In genomic region chr7:46846486-46847244, GRCm38 (mm10) we compare ENCODE assay signal across 8 mouse cellular contexts. TPM values are rescaled to one million over a fixed set of nuclear protein-coding genes. Genes with fewer than 3 reads are reported as not detected.
A peak's percentile ranks its signal among the peaks of the same experiment; 100 is the strongest.
DNase-seq lines count a peak whose midpoint lies in the region; ATAC-seq and TF ChIP-seq lines count a peak whose summit lies in the region.

No protein-coding gene starts in this region.

- 1% methylated on average over 28 of the region's 28 CpGs for WGBS in hindbrain, embryonic 16.5 days

- H3K4me2 ChIP-seq in hindbrain, embryonic 16.5 days (ENCODE audit: low read length), result peak overlapping the region; percentile 89

- peak; percentile 62 for DNase-seq in adipocyte (ENCODE audit: low spot score)
- peak; percentile 58 to 59 for DNase-seq in cerebellum, postnatal 36 days
- DNase-seq in gastrocnemius, adult 2 months, result peak; percentile 86
- DNase-seq in left cerebral cortex, postnatal 10 days (ENCODE audit: extremely low spot score in 1 of 2, low spot score in 2 of 2), result peak; percentile 35 to 77
- DNase-seq in right cerebral cortex, postnatal 14 days, result peak; percentile 53
- peak; percentile 27 to 48 for DNase-seq in urinary bladder, postnatal 36 days (ENCODE audit: low spot score in 2 of 2)

- peaks cover 22% of the 10 kb centered on the region for H3K36me3 ChIP-seq in hindbrain, embryonic 16.5 days (ENCODE audit: control insufficient read depth, insufficient read depth, low read length)
- H3K36me3 ChIP-seq in megakaryocyte, embryonic 14.5 days (replicated peaks; ENCODE audit: low read length), result peaks cover 53% of the 10 kb centered on the region

- H3K9ac ChIP-seq in hindbrain, embryonic 16.5 days (ENCODE audit: low read depth, low read length), result peak overlapping the region; percentile 95

- peak; percentile 72 for ATAC-seq in hindbrain, embryonic 16.5 days

- peak overlapping the region; percentile 98 for H3K4me3 ChIP-seq in gastrocnemius, adult 2 months
- H3K4me3 ChIP-seq in hindbrain, embryonic 16.5 days (ENCODE audit: low read length), result peak overlapping the region; percentile 89
- peak overlapping the region; percentile 98 for H3K4me3 ChIP-seq in megakaryocyte, embryonic 14.5 days (replicated peaks)

- intact Hi-C loops in gastrocnemius, adult 2 months (cut with DNase I), result loop anchor here (2.0 kb wide), 1 partner anchor 50 kb away; the partner anchor contains the start of genes Gtf2h1 and Hps5
- intact Hi-C loops in left cerebral cortex, postnatal 10 days (cut with DNase I), result no loop called here

- no peaks in the 10 kb centered on the region for H3K9me3 ChIP-seq in hindbrain, embryonic 16.5 days (ENCODE audit: control insufficient read depth, low read length)
- H3K9me3 ChIP-seq in megakaryocyte, embryonic 14.5 days, result no peaks in the 10 kb centered on the region

- no peak for TF ChIP-seq CTCF in gastrocnemius, adult 2 months (IDR thresholded peaks at IDR 0.05)

- peaks cover 8% of the 10 kb centered on the region for H3K4me1 ChIP-seq in hindbrain, embryonic 16.5 days (ENCODE audit: control insufficient read depth, insufficient read depth, low read depth, low read length)
- peaks cover 84% of the 10 kb centered on the region for H3K4me1 ChIP-seq in megakaryocyte, embryonic 14.5 days

- H3K27me3 ChIP-seq in hindbrain, embryonic 16.5 days (replicated peaks; ENCODE audit: control insufficient read depth, insufficient read depth, low read length), result no peaks in the 10 kb centered on the region
- H3K27me3 ChIP-seq in megakaryocyte, embryonic 14.5 days (replicated peaks), result no peaks in the 10 kb centered on the region

- H3K27ac ChIP-seq in gastrocnemius, adult 2 months, result peak overlapping the region; percentile 100
- H3K27ac ChIP-seq in hindbrain, embryonic 16.5 days (ENCODE audit: low read depth, low read length), result peak overlapping the region; percentile 92

RNA-seq across cellular contexts. Expression of gene Ldha, which starts 5.4 kb away (rescaled TPM):
- 1,000 to 10,000 TPM; 2,441 to 2,897 TPM for total RNA-seq in gastrocnemius, adult 2 months (2021)
- polyA plus RNA-seq in hindbrain, embryonic 16.5 days (2015; fragmentation: Nextera tagmentation; extraction: Ambion mirVana), result 894 and 950 TPM in 2 replicates
- 100 to 1,000 TPM; 495 to 502 TPM for total RNA-seq in left cerebral cortex, postnatal 10 days (2021)
- 1,655 and 1,832 TPM in 2 replicates for polyA plus RNA-seq in megakaryocyte, embryonic 14.5 days (2012; ENCODE audit: insufficient read depth, low replicate concordance)

RNA-seq across cellular contexts. Expression of gene Ldhc, which starts 14.3 kb away (rescaled TPM):
- total RNA-seq in gastrocnemius, adult 2 months (2021), result not detected
- polyA plus RNA-seq in hindbrain, embryonic 16.5 days (2015; fragmentation: Nextera tagmentation; extraction: Ambion mirVana), result 0.25 and 0.55 TPM in 2 replicates
- not detected for total RNA-seq in left cerebral cortex, postnatal 10 days (2021)
- polyA plus RNA-seq in megakaryocyte, embryonic 14.5 days (2012; ENCODE audit: insufficient read depth, low replicate concordance), result 0.35 TPM in 1 of 2 replicates, not detected in the other

RNA-seq across cellular contexts. Expression of gene Gtf2h1, which starts 50.8 kb away (rescaled TPM):
- 10 to 100 TPM; 17.7 to 18.6 TPM for total RNA-seq in gastrocnemius, adult 2 months (2021)
- polyA plus RNA-seq in hindbrain, embryonic 16.5 days (2015; fragmentation: Nextera tagmentation; extraction: Ambion mirVana), result 41.0 and 41.2 TPM in 2 replicates
- 10 to 100 TPM; 38.4 to 40.8 TPM for total RNA-seq in left cerebral cortex, postnatal 10 days (2021)
- polyA plus RNA-seq in megakaryocyte, embryonic 14.5 days (2012; ENCODE audit: insufficient read depth, low replicate concordance), result 14.5 and 19.9 TPM in 2 replicates

RNA-seq across cellular contexts. Expression of gene Hps5, which starts 50.8 kb away (rescaled TPM):
- 10 to 100 TPM in 1 of 2 experiments, 1 to 10 TPM in 1; 9.7 to 11.3 TPM for total RNA-seq in gastrocnemius, adult 2 months (2021)
- polyA plus RNA-seq in hindbrain, embryonic 16.5 days (2015; fragmentation: Nextera tagmentation; extraction: Ambion mirVana), result 9.7 and 12.6 TPM in 2 replicates
- total RNA-seq in left cerebral cortex, postnatal 10 days (2021), result 10 to 100 TPM; 13.8 to 14.7 TPM
- 0.49 and 1.0 TPM in 2 replicates for polyA plus RNA-seq in megakaryocyte, embryonic 14.5 days (2012; ENCODE audit: insufficient read depth, low replicate concordance)

Comparison
In these comparisons a context has a peak if more than half of its experiments do, and no peak if none do; other contexts are left out.
1. Peak in every context shown above with its lines: DNase-seq, ATAC-seq, H3K4me3 ChIP-seq and H3K27ac ChIP-seq.
2. RNA of gene Ldha, which starts 5.4 kb away (total RNA-seq): 2,441 to 2,897 TPM in gastrocnemius, adult 2 months; 495 to 502 TPM in left cerebral cortex, postnatal 10 days; every median in the first group is over 4 times any median in the second.